Mouse (Mus musculus) liver, adult (tissue): ENCODE measurements around the gene Erlec1.

Experiments used
- GATA4 ChIP-seq: IDR thresholded peaks from 2 replicates; pipeline ENCODE4 v1.6.1; 2014; ENCODE audit warnings: mild to moderate bottlenecking, low read length; ENCODE audit not compliant: insufficient replicate concordance

Gene Erlec1

GRCm38 (mm10) chr11:30954279-30954725 is at the start of gene Erlec1:
Erlec1 (minus strand) TSS chr11:30954335.
- no peak; the same call in 1 of the 2 replicates for TF ChIP-seq GATA4

- TF ChIP-seq GATA4, result no peak
Measured at GRCm38 (mm10) chr11:31001169-31001908, 47.2 kb upstream of the Erlec1 start.

GRCm38 (mm10) chr11:31000028-31000427 is 45.9 kb upstream of the Erlec1 start:
- no peak for TF ChIP-seq GATA4

- no peak for TF ChIP-seq GATA4
Measured at GRCm38 (mm10) chr11:30998704-30999103, 44.6 kb upstream of the Erlec1 start.

GRCm38 (mm10) chr11:30998199-30998598 is 44.1 kb upstream of the Erlec1 start:
- no peak for TF ChIP-seq GATA4

- TF ChIP-seq GATA4, result no peak
Measured at GRCm38 (mm10) chr11:30996670-30997069, 42.5 kb upstream of the Erlec1 start.

- TF ChIP-seq GATA4, result no peak
Measured at GRCm38 (mm10) chr11:30986625-30987017, 32.5 kb upstream of the Erlec1 start.

GRCm38 (mm10) chr11:30985877-30986624 is 31.9 kb upstream of the Erlec1 start, which contains the start of gene Chac2:
Chac2 (minus strand) TSS chr11:30986350.
- no peak for TF ChIP-seq GATA4

- TF ChIP-seq GATA4, result no peak
Measured at GRCm38 (mm10) chr11:30985237-30985636, 31.1 kb upstream of the Erlec1 start.

GRCm38 (mm10) chr11:30953469-30954154 is 523 bp downstream of the Erlec1 start:
- TF ChIP-seq GATA4, result no peak

- no peak for TF ChIP-seq GATA4
Measured at GRCm38 (mm10) chr11:30952829-30953228, 1.3 kb downstream of the Erlec1 start.

GRCm38 (mm10) chr11:30943522-30943921 is 10.6 kb downstream of the Erlec1 start:
- no peak for TF ChIP-seq GATA4

GRCm38 (mm10) chr11:30928498-30928897 is 25.6 kb downstream of the Erlec1 start:
- TF ChIP-seq GATA4, result no peak

- TF ChIP-seq GATA4, result no peak
Measured at GRCm38 (mm10) chr11:30928079-30928478, 26.1 kb downstream of the Erlec1 start.

- TF ChIP-seq GATA4, result no peak
Measured at GRCm38 (mm10) chr11:30923283-30923682, 30.9 kb downstream of the Erlec1 start.

GRCm38 (mm10) chr11:30920641-30921040 is 33.5 kb downstream of the Erlec1 start:
- no peak for TF ChIP-seq GATA4
